Mouse (Mus musculus): ENCODE data around the gene Rnf141. TPM values are rescaled to one million over a fixed set of nuclear protein-coding genes. Genes with fewer than 3 reads are reported as not detected.

Gene Rnf141
- polyA plus RNA-seq (2012; rRNA removed) = 32.5 and 33.2 TPM in 2 replicates

GRCm38 (mm10) chr7:110843916-110844874, at the start of gene Rnf141:
Rnf141 (minus strand) TSS chr7:110844457.

GRCm38 (mm10) chr7:110862751-110863289, 18.6 kb upstream of the Rnf141 start, which contains the start of gene Lyve1:
Lyve1 (minus strand) TSS chr7:110863239.

GRCm38 (mm10) chr7:110768001-110768400, 76.3 kb downstream of the Rnf141 start, which contains the start of gene Ampd3:
Ampd3 (plus strand) TSS chr7:110768206.

Other genes starting within 250 kb of the Rnf141 start
- gene Sbf2, start 229.5 kb downstream of the Rnf141 start, polyA plus RNA-seq (2012; rRNA removed) = 61.9 and 73.5 TPM in 2 replicates
- gene Adm, start 216.8 kb downstream of the Rnf141 start, polyA plus RNA-seq (2012; rRNA removed) = 1.6 and 2.9 TPM in 2 replicates
- 4.6 and 6.1 TPM in 2 replicates for gene Ampd3, start 76.3 kb downstream of the Rnf141 start, polyA plus RNA-seq (2012; rRNA removed)
- 5.6 and 5.8 TPM in 2 replicates for gene Lyve1, start 18.8 kb upstream of the Rnf141 start, polyA plus RNA-seq (2012; rRNA removed)
- 1.1 and 1.4 TPM in 2 replicates for gene Mrvi1, start 138.0 kb upstream of the Rnf141 start, polyA plus RNA-seq (2012; rRNA removed)
- gene Ctr9, start 184.5 kb upstream of the Rnf141 start, polyA plus RNA-seq (2012; rRNA removed) = 48.8 and 51.5 TPM in 2 replicates
- gene Eif4g2, start 238.6 kb upstream of the Rnf141 start, polyA plus RNA-seq (2012; rRNA removed) = 568 and 666 TPM in 2 replicates

Data from central nervous system, embryonic 14 days (tissue).